9 mouse cellular contexts compared by ENCODE assay signal in genomic region chr7:34462069-34462468, GRCm38 (mm10).
A peak's percentile ranks its signal among the peaks of the same experiment; 100 is the strongest.
DNase-seq lines count a peak whose midpoint lies in the region; ATAC-seq lines count a peak whose summit lies in the region.
"Had no signal": no experiment of that assay in that cellular context is flagged by ENCODE, and none has a peak within 500 bp of the region (broad histone marks: within the 10 kb centered on the region; RNA-seq: fewer than 3 reads in every experiment).

No protein-coding gene starts in this region.

- H3K4me1 ChIP-seq in midbrain, embryonic 14.5 days (ENCODE audit: control insufficient read depth, insufficient read depth, low read length): no peaks in the 10 kb centered on the region
- H3K4me1 ChIP-seq in midbrain, embryonic 16.5 days (ENCODE audit: control insufficient read depth, insufficient read depth, low read length): no peaks in the 10 kb centered on the region
- no peaks in the 10 kb centered on the region for H3K4me1 ChIP-seq in neural tube, embryonic 11.5 days (ENCODE audit: control insufficient read depth, insufficient read depth, low read length)

- H3K36me3 ChIP-seq in midbrain, embryonic 14.5 days (ENCODE audit: control insufficient read depth, insufficient read depth, low read length): no peaks in the 10 kb centered on the region
- H3K36me3 ChIP-seq in midbrain, embryonic 16.5 days (ENCODE audit: control insufficient read depth, insufficient read depth, low read length): no peaks in the 10 kb centered on the region
- H3K36me3 ChIP-seq in neural tube, embryonic 11.5 days (ENCODE audit: control insufficient read depth, insufficient read depth, low read length): no peaks in the 10 kb centered on the region
- H3K36me3 ChIP-seq: limb, embryonic 13.5 days had no signal

- H3K27me3 ChIP-seq in midbrain, embryonic 14.5 days (ENCODE audit: control insufficient read depth, insufficient read depth, low read length): no peaks in the 10 kb centered on the region
- H3K27me3 ChIP-seq in midbrain, embryonic 16.5 days (ENCODE audit: control insufficient read depth, insufficient read depth, low read depth, low read length): no peaks in the 10 kb centered on the region
- no peaks in the 10 kb centered on the region for H3K27me3 ChIP-seq in neural tube, embryonic 11.5 days (ENCODE audit: control insufficient read depth, insufficient read depth, low read length)
- H3K27me3 ChIP-seq: limb, embryonic 13.5 days had no signal

- H3K9ac ChIP-seq in midbrain, embryonic 14.5 days (replicated peaks; ENCODE audit: low read length): no peak overlapping the region
- H3K9ac ChIP-seq in midbrain, embryonic 16.5 days (ENCODE audit: low read depth, low read length): no peak overlapping the region
- H3K9ac ChIP-seq in neural tube, embryonic 11.5 days (ENCODE audit: low read length): no peak overlapping the region
- H3K9ac ChIP-seq: limb, embryonic 13.5 days had no signal

- H3K9me3 ChIP-seq in midbrain, embryonic 14.5 days (ENCODE audit: control insufficient read depth, low read length): no peaks in the 10 kb centered on the region
- H3K9me3 ChIP-seq in midbrain, embryonic 16.5 days (replicated peaks; ENCODE audit: control insufficient read depth, low read length, poor library complexity, severe bottlenecking): no peaks in the 10 kb centered on the region
- no peaks in the 10 kb centered on the region for H3K9me3 ChIP-seq in neural tube, embryonic 11.5 days (ENCODE audit: control insufficient read depth, low read length)
- H3K9me3 ChIP-seq: limb, embryonic 13.5 days had no signal

- peak; percentile 11 for DNase-seq in gastrocnemius, adult 18-20 months (ENCODE audit: low spot score)
- no peak for DNase-seq in gastrocnemius, postnatal 25 days
- DNase-seq in midbrain, embryonic 14.5 days: peak; percentile 55
- DNase-seq in R1 (ENCODE audit: low read depth, low spot score): peak; percentile 79
- DNase-seq in embryo, embryonic 11 days: peak; percentile 38
- DNase-seq in neural tube, embryonic 11.5 days (ENCODE audit: low spot score): peak; percentile 38

- no peak overlapping the region for H3K4me2 ChIP-seq in midbrain, embryonic 14.5 days (ENCODE audit: low read length)
- H3K4me2 ChIP-seq in midbrain, embryonic 16.5 days (ENCODE audit: low read length): no peak overlapping the region
- no peak overlapping the region for H3K4me2 ChIP-seq in neural tube, embryonic 11.5 days (ENCODE audit: low read depth)
- H3K4me2 ChIP-seq: limb, embryonic 13.5 days had no signal

- no peak overlapping the region for H3K4me3 ChIP-seq in midbrain, embryonic 14.5 days (replicated peaks; ENCODE audit: low read depth, low read length)
- no peak overlapping the region for H3K4me3 ChIP-seq in midbrain, embryonic 16.5 days (ENCODE audit: low read depth, low read length)
- no peak overlapping the region for H3K4me3 ChIP-seq in neural tube, embryonic 11.5 days (ENCODE audit: low read depth, low read length)
- H3K4me3 ChIP-seq: limb, embryonic 13.5 days had no signal

- ATAC-seq in midbrain, embryonic 14.5 days (ENCODE audit: low FRiP score, low TSS enrichment): no peak
- no peak for ATAC-seq in midbrain, embryonic 16.5 days
- no peak for ATAC-seq in neural tube, embryonic 11.5 days (ENCODE audit: insufficient read depth, low FRiP score, low TSS enrichment)
- ATAC-seq in frontal cortex, adult (ENCODE audit: low TSS enrichment): no peak

- 59% methylated on average over 9 of the region's 9 CpGs for WGBS in midbrain, embryonic 14.5 days
- WGBS in midbrain, embryonic 16.5 days: 57% methylated on average over 9 of the region's 9 CpGs
- WGBS in neural tube, embryonic 11.5 days: 68% methylated on average over 9 of the region's 9 CpGs

- H3K27ac ChIP-seq in midbrain, embryonic 14.5 days (replicated peaks; ENCODE audit: low read depth, low read length): no peak overlapping the region
- H3K27ac ChIP-seq in midbrain, embryonic 16.5 days (ENCODE audit: low read length): no peak overlapping the region
- no peak overlapping the region for H3K27ac ChIP-seq in neural tube, embryonic 11.5 days (ENCODE audit: low read depth, low read length)
- H3K27ac ChIP-seq: limb, embryonic 13.5 days had no signal
